Mouse (Mus musculus) frontal cortex, postnatal 10 days (tissue): ENCODE data around the gene Olfr104-ps.

Experiments used
- DNase-seq, 2 experiments: peaks; one replicate each; pipeline ENCODE4 v3.0.0; 2022; ENCODE audit warnings: low spot score in 2 of 2, mixed read lengths in 1 of 2

Olfr104-ps gene

DNA sequence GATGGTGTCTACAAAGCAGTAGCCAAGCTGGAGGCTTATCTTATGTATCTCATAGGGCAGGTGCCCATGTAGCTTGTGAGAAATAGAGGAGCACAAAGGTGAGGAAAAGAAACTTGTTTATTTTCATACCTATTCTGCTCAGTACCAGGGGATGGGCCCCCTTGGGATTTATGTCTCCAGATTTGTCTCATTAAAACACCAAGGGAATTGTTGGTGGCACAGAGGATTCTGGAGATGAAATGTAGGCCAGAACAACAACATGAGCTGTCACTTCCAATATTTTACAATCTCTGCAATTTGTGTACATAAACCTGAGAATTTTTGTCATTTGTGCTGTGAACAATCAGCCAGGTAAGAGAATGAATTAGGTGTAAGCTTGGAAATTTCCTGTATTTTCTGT is at the start of gene Olfr104-ps:
TSS of gene Olfr104-ps (plus strand) at position 301 of the 400 bp plus-strand sequence.
- DNase-seq: no peak

GRCm38 (mm10) chr17:37310146-37310699 is 49.2 kb upstream of the Olfr104-ps start:
- no peak for DNase-seq

DNA sequence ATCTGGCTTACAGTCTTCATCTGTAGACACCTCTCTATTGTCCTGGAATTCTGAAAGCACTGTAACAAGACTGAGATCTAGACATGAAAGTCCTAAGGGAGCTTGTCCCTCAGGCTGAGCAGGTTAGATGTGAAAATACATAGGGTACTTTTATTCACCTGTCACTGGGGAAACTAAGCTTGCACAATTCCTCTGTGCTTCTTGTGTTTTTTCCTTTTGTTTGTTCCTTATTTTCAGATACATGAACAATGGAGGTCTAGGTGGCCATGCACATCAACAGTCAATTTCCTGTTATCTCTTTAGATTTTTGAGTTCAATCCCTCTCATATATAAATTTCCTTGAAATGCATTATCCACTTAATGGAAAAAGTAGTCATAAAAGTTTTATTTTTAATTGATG is 42.4 kb upstream of the Olfr104-ps start, which contains the start of gene Olfr102:
TSS of gene Olfr102 (minus strand) at position 101 of the 400 bp plus-strand sequence.
- no peak for DNase-seq

DNA sequence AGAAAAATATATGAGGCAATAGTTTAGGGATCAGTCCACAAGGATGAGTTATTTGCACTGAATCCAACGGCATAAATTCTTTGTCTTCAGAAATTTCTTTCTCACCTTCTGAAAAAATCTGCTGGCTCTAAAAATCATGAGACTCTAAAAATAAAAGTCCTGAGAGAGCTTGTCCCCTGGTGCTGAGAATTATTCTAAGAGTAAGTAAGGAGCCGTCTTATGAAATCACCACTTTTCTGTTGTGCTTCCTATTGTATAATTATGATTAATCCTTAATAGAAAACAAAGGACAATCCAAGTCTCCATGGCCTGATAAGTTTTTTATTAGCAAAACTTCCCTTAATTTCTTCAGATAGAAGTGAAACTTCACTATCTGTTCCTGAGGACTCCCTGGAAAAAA is 19.8 kb upstream of the Olfr104-ps start, which contains the start of gene Olfr103:
TSS of gene Olfr103 (minus strand) at position 101 of the 400 bp plus-strand sequence.
- no peak for DNase-seq

- no peak for DNase-seq
Measured at GRCm38 (mm10) chr17:37378733-37379132, 19.4 kb downstream of the Olfr104-ps start, which contains the start of gene Olfr105-ps. Gene Olfr105-ps (plus strand): TSS chr17:37379033.

- no peak for DNase-seq
Measured at GRCm38 (mm10) chr17:37390093-37390492, 30.7 kb downstream of the Olfr104-ps start, which contains the start of gene Olfr106-ps. Gene Olfr106-ps (plus strand): TSS chr17:37390393.

DNA sequence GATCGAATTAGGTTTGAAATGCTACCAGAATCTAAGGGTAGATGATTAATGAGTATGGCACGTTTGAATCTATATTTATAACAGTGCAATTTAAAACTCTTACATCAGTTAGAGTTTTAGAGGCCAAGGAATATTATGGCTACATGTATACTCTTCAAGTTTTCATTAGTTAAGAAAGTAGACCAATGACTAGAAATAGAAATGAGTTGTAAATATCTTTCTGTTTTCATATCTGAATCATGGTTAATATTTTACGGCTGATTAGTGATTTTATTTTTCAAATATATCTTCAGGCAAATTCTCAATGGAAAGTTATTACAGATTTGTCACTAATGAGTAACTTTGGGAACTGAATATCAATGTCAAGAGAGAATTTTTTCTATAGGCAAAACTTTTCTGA is 39.5 kb downstream of the Olfr104-ps start, which contains the start of gene Olfr107:
TSS of gene Olfr107 (plus strand) at position 301 of the 400 bp plus-strand sequence.
- no peak for DNase-seq

GRCm38 (mm10) chr17:37413380-37413779 is 54.0 kb downstream of the Olfr104-ps start:
- no peak for DNase-seq
